Mouse (Mus musculus): ENCODE data around the gene Dcx.

Dcx gene

GRCm38 (mm10) chrX:143932958-143933357, at the start of gene Dcx:
TSS of gene Dcx (minus strand) at chrX:143933311.
- DNase-seq (ENCODE audit: low spot score) = no peak

DNA sequence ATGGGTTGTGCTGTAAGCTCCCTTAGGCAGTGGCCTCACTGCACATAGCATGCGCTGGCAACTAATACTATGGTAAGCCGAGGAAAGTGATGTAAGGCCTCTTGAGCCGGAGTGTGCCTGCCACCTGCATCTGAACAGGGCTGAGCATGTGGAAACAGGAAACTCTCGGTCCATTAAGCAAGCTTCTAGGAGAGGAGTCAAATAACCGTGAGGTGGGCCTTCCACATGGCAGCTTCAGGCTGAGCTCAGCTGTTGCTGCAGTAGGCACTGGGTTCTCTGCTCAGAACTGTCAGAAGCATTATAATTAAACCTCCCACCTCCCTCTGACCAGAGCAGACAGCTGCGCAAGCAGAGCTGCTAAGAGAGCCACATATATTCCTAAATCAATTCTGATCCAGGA, 33.1 kb upstream of the Dcx start:
- DNase-seq (ENCODE audit: low spot score) = no peak

DNA sequence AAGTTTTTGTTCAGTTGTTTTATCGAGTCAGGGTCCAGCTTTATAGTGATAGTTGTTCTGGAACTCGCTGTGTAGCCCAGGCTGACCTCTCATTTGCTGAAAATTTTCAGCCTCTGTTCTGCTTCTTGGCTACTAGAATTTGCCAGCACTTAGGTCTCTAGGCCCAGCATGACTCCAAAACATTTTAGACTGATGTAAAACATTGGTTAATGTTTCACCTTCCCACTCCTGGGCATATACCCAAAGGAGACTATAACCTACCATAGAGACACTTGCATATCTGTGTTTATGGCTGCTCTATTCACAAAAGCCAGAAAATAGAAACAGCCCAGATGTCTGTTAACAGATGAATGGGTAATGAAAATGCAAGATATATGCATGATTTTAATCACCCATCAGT, 560 bp upstream of the Dcx start:
- DNase-seq (ENCODE audit: low spot score) = no peak

DNA sequence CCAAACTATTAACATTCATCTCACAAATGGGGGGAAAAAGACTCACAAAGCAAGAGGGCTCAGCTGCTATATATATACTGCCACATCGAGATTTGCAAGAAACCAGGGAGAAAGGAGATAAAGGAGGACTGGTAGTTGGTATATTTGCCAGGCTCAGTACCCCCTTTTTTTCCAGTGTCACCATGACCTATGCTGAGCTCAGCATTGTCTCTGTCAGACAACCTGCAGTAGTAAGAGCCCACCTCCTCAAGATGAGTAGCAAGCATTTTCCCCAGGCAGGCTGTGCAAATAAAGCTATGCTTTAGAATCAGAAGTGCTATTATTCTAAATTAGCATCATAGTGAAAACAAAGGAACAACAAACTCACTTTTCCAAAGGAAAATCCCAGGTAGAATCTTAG, 581 bp downstream of the Dcx start:
- DNase-seq (ENCODE audit: low spot score) = no peak

- DNase-seq (ENCODE audit: low spot score) = no peak
Measured at GRCm38 (mm10) chrX:143931400-143932185, 1.5 kb downstream of the Dcx start.

DNA sequence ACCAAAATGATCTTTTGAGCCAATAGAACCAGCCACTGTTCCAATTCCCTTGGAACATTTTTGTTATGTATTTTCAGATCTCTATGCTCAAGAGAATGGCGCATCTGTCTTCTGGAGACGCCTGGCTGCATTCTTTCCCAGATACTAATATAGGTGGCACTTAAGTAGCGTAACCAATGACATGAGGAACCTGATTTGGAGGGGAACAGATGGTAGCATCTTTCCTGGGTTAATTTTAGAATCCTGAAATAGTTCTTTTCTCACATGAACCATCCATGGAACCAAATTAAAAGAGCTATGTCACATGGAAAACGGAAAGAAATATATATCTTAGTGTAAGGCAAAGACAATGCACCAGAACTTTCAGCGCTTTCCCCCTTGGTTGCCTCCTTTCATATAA, 11.0 kb downstream of the Dcx start:
- no peak for DNase-seq (ENCODE audit: low spot score)

GRCm38 (mm10) chrX:143906699-143907471, 26.2 kb downstream of the Dcx start:
- no peak for DNase-seq (ENCODE audit: low spot score)

GRCm38 (mm10) chrX:143904689-143905088, 28.4 kb downstream of the Dcx start:
- peak; percentile 62 for DNase-seq (ENCODE audit: low spot score)

DNA sequence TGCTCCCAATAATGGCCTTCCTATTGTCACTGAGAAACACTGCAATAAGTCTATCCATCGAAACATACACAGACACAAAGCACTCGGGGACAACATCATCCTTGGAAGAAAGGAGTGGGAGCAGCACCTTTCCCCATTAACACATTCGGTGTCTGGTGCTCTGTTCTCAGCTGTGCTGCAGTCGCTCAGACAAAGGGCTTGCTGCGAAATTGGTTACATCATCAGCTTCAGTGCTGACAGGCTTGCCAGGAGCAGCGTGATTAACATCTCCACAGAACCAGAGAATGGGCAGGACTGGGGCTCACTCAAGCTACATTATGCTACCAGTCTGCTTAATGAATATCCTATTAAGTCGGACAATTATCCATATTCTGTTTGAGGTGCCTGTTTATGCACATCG, 30.8 kb downstream of the Dcx start:
- DNase-seq (ENCODE audit: low spot score) = no peak

DNA sequence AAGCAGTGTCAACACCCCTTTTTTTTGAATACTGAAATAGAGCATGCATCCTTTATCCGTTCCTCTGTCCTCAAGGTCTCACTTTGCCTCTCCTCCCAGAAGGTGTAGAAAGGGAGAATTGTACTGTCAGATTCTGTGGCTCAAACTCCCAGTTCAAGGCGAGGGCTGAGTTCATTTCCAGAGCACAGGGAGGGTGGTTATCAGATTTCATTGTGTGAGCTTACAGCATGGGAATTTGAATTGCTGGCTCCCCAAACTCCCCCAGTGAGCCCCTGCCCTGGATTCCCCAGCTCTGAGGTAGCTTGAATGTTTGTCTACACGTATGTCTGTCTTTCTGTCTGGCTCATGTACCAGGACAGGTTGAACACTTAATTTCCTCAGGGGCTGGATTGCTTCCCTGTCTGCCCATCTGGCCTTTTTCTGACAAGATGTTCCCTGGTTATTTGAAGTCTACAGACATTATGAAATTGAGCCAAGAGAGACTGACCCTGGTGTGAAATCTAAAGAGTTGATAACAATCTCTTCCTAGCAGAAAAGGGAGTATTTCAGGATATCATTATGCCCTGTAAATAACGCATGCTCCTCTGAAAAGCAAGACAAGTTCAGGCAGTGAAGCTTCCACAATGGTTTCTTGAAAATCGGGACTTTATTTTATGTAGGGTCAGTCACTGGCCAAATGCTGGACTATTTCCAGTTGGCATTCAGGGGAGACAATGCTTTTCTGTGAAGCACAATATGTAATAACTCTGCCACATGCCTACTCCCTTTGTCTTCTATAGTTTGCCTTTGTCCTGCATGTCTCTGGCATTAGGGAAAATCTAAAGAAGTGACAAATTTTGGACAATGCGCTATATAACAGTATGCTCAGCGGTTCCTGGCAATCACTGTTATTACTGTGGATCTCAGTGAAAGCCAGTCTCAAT, 35.5 kb downstream of the Dcx start:
- no peak for DNase-seq (ENCODE audit: low spot score)

GRCm38 (mm10) chrX:143896936-143897335, 36.2 kb downstream of the Dcx start:
- DNase-seq (ENCODE audit: low spot score) = no peak

- no peak for DNase-seq (ENCODE audit: low spot score)
Measured at GRCm38 (mm10) chrX:143893180-143893579, 39.9 kb downstream of the Dcx start.

DNA sequence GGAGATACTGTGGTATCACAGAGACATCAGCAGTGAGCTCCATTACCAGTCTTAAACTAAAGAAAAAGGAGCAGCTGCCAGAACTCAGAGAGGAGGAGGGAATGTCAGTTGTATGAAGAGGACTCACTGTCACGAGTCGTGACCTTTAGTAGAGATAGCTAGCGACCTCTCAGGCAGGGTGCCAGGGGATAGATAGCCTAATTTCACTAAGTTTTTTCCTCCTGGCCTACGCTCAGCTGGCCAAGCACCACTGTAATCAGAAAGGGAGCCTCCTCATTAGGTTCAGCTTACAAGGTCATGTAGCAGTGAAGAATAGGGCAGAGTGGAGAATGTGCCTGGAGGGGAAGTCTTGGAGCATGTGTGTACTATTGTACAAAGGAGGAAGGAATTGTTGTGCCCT, 47.3 kb downstream of the Dcx start:
- DNase-seq (ENCODE audit: low spot score) = peak; percentile 78

DNA sequence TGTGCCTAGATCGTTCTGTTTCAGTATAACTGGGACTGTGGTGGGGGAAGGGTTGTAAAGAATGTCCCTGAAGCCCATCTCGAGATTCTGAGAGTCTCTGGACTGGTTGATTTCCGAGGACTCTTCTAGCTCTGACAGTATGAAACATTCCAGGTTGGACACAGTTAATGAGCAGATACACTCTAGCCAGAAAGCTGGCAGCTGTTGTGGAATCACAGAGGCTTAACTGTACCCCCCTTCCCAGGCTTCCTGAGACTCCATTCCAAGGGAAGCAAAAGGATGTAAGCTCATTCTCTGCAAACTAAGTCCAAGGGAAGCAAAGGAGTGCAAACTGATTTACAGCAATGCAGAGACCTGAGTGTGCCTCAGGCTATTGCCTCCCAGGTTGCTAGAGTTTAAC, 48.2 kb downstream of the Dcx start:
- no peak for DNase-seq (ENCODE audit: low spot score)

DNA sequence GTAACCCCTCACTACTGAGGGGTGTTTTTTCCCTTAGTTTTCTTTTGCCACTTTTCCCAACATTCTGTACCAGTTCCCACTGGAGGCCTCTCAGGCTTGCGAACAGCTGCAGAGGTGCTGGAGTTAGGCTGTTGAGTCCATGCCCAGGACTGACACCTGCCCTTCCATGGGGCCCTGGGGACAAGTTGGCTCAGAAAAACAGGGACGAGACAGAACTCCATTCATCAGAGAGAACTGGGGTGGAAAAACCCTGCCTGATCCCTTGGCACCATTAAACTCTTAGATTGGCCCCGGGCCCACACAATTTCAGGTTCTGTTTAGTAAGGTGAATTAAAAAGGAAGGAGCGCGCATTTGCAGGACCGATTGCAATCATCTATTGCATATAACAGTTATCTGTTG, 48.8 kb downstream of the Dcx start:
- no peak for DNase-seq (ENCODE audit: low spot score)

GRCm38 (mm10) chrX:143881806-143882468, 51.2 kb downstream of the Dcx start:
- DNase-seq (ENCODE audit: low spot score) = no peak

GRCm38 (mm10) chrX:143879631-143880030, 53.5 kb downstream of the Dcx start:
- no peak for DNase-seq (ENCODE audit: low spot score)

DNA sequence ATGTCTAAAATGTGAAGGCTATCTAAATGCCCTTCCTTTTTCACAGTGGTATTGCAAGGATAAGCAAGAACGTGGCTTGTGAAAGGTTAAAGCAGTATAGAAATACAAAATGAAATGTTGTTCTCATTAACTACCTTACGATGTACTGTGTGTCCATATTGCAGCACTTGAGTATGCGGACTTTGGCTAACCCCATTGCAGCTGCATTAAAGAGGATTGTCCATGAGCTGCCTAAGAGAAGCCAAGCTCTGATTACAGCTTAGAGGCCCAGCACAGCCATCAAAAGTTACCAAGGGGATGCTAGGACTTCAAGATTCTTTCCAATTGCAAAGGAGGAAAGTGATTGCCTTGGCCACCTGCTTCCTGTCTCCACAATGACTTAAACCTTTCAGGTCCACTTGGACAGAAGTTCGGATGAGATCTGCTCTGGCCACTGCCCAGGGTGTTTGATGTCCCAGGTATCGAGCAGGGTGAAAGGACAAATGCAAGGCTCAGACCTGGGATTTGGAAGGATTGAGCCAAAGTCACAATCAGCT, 65.9 kb downstream of the Dcx start:
- no peak for DNase-seq (ENCODE audit: low spot score)

GRCm38 (mm10) chrX:143851351-143851750, 81.8 kb downstream of the Dcx start:
- no peak for DNase-seq (ENCODE audit: low spot score)

DNA sequence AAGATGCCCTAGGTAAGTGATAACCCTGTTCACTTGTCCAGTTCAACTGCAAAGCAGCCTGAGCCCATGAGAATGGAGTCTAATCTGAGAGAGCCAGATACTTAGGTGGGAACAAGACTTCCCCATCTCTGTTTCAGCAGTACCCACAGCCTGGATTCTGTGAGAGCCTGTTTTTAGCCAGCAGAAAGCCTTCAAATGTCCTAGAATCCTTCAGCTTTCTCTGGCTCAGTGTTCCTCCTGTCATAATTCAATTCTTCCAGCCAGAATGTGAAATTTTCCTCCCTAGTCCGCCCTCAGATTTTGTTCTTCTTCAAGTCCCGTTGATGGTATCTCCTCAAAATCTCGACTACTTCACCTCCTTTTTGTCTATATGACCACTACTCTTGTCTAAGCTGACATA, 83.1 kb downstream of the Dcx start:
- DNase-seq (ENCODE audit: low spot score) = no peak

- no peak for DNase-seq (ENCODE audit: low spot score)
Measured at GRCm38 (mm10) chrX:143846637-143847036, 86.5 kb downstream of the Dcx start.

DNA sequence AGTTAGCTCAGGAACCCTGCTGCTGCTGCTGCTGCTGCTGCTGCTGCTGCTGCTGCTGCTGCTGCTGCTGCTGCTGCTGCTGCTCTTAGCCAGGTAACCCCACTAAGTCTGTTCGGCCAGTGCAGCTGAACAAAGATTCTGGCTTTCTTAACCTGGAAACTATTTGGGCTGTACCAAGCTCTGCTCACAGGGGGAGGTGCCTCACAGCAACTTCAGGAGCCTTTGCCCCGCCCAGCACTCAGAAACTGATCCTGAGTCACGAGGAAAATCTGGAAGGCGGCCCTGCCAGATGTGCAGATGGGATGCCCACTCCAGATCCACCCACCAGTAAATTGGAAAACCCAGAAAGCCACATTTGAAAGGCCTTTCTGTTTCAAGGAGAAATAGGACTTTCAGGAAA, 105.9 kb downstream of the Dcx start, which contains the start of gene Capn6:
Gene Capn6 (minus strand): TSS at position 203 of the 400 bp plus-strand sequence.
- peak; percentile 52 for DNase-seq (ENCODE audit: low spot score)

All from testis, postnatal 10 days (tissue).